Mouse (Mus musculus): Measurements from ENCODE around the gene Evc. TPM values are rescaled to one million over a fixed set of nuclear protein-coding genes. Genes with fewer than 3 reads are reported as not detected.

Evc gene
- total RNA-seq, 2 experiments from 2014 or later, result not detected

- no peak for ATAC-seq (replicated peaks; ENCODE audit: poor library complexity, severe bottlenecking)
These were observed 23.5 kb downstream of the Evc start for GRCm38 (mm10) chr5:37312980-37313722.

DNA sequence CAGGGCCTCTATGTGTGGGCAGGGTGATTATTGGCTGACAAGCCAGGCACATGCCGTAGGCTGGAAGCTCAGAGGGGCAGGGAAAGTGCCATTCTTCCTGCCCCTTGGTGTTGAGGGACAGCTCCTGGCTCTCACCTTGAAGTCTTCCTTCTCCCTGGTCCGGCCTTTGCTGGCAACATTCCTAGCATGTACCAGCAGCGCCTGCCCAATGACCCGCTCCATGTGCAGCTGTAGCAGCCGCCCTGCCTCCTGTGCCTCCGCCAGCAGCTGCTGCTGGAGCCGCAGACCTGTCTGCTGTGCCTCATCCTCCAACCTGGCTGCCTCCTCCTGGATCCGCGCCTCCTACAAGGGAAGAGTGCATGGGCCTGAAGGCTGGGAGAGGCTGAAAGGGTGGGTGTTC is 26.7 kb downstream of the Evc start:
- no peak for ATAC-seq (replicated peaks; ENCODE audit: poor library complexity, severe bottlenecking)

- ATAC-seq (replicated peaks; ENCODE audit: poor library complexity, severe bottlenecking), result no peak; the same call in 1 of the 2 replicates
These were observed 38.3 kb downstream of the Evc start for GRCm38 (mm10) chr5:37298370-37298769.

- ATAC-seq (replicated peaks; ENCODE audit: poor library complexity, severe bottlenecking), result no peak
These were observed 40.0 kb downstream of the Evc start for GRCm38 (mm10) chr5:37296717-37297116.

- no peak for ATAC-seq (replicated peaks; ENCODE audit: poor library complexity, severe bottlenecking)
These were observed 45.7 kb downstream of the Evc start for GRCm38 (mm10) chr5:37290983-37291382.

DNA sequence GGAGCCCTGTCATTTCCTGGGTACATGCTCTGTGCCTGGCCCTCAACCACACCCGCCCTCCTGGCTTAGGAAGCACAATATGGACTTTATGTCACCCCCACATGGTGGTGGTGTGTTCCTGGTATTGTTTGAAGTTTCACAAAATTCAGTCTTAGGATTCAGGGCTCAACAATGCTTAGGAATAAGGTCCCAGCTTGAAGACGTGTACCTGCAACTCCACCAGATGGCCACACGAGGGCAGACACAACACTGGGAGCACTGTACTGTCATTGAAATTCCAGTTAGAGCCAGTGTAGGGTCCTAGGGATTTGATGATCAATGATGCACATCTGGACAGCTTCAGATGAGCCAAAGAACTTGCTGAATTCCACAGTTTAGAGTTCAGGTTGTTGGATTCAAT is 47.5 kb downstream of the Evc start:
- peak; percentile 40; the same call in 1 of the 2 replicates for ATAC-seq (replicated peaks; ENCODE audit: poor library complexity, severe bottlenecking)

DNA sequence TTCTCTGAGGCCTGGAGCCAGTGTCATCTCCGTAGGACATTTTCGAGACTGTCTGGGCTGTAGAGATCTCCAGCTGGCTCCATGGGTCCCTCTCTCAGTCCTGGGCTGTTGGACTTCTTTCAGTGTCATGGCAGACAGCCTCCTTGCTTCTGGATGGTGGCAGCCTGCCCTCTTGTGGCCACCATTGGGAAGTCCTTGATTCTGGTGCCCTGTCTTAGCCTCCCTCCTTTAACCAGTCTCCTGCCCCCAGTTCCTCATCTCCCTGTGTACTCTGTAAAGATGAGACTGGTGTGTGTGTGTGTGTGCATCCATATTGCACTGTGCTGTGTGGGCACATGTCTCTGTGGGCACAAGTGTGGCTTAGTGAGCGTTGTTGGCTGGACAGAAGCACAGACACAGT is 48.3 kb downstream of the Evc start:
- ATAC-seq (replicated peaks; ENCODE audit: poor library complexity, severe bottlenecking), result peak; percentile 37; the same call in 1 of the 2 replicates

- ATAC-seq (replicated peaks; ENCODE audit: poor library complexity, severe bottlenecking), result no peak
These were observed 55.7 kb downstream of the Evc start for GRCm38 (mm10) chr5:37281021-37281420.

DNA sequence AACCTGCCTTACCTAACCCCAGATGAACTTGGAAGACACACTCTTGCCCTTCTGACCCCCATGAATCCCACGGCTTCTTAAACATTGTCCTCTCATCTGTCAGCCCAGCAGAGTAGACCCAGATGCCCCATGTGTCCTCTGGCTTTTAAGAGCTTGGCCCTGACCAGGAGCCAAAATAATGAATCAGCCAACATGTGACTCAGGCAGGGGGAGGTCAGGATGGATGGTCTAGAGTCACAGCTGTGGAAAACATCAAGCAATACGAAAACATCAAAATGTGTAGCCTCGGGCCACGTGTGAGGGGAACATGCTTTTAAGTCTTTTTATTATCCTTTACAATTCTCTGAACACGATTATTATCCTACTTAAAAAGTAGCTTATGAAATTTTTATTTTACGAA is 72.9 kb downstream of the Evc start:
- ATAC-seq (replicated peaks; ENCODE audit: poor library complexity, severe bottlenecking), result no peak

GRCm38 (mm10) chr5:37261734-37262133 is 75.0 kb downstream of the Evc start:
- no peak for ATAC-seq (replicated peaks; ENCODE audit: poor library complexity, severe bottlenecking)

DNA sequence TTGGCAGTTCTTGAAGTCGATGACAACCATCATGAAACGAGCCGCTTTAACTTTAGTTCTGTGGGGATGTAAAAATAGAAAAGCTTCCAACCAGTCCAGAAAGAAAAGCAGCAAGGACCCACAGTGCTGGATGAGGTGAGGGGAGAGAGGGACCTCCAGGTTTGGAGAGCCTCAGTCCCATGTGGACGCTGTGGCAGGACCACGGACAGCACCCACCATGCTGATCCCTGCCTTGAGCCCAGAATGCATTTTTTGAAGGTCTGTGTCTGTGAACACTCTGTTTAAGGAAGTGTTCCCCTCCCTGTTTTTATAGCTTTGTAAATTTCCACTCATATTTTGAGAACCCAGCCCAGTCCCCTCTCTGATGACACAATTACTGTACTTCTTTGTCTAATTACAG is 79.5 kb downstream of the Evc start:
- ATAC-seq (replicated peaks; ENCODE audit: poor library complexity, severe bottlenecking), result no peak

- ATAC-seq (replicated peaks; ENCODE audit: poor library complexity, severe bottlenecking), result no peak
These were observed 79.9 kb downstream of the Evc start for GRCm38 (mm10) chr5:37256823-37257222.

GRCm38 (mm10) chr5:37254523-37254922 is 82.2 kb downstream of the Evc start:
- no peak for ATAC-seq (replicated peaks; ENCODE audit: poor library complexity, severe bottlenecking)

DNA sequence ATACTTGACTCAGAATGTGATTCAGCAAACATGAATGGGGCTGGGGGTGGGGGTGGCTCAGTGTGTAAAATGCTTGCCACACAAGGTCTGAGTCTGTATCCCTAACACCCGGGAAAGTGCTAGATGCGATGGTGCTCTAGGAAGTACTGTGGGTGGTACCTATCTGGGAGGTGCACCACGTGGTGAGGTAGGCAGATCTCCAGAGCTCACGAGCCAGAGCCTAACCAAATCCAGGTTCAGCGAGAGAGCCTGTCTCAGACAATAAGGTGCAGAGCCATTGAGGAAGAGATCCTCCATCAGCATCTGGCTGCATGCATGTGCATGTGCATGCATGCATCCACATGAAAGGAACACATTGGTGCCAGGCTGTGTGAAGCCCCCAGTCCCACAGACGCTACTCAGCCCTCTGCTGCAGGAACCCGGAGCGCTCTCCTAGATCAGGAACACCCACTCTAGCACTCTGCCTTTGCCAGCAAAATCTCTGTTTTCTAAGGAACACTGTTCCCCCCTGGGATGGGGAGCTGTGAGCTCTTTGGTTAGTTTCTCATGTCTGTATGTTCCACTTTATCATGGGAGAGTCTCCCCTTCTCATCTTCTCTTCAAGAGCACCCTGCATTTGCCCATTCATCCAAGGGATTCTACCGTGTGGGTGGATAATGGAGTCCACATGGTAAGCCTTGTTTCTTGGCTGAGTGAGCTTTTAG is 84.4 kb downstream of the Evc start:
- ATAC-seq (replicated peaks; ENCODE audit: poor library complexity, severe bottlenecking), result no peak

GRCm38 (mm10) chr5:37251596-37251995 is 85.1 kb downstream of the Evc start:
- ATAC-seq (replicated peaks; ENCODE audit: poor library complexity, severe bottlenecking), result no peak

DNA sequence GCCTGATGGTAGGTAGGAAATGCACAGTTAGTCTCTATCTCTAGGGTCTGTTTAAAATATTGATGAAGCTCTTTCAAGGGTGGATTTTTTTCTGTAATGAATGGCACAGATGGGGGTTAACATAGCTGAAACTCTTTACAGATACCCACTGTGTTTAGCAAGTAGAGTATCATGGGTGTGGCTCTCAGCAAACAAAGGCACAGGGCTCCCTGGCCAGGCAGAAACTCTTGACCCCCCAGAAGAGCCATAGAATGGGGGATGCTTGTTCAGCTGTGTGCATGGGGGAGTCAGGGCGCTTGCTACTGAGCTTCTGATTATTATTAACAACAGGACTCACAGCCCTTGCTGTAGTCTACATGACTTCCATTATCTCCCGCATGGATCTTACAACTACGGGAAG is 87.8 kb downstream of the Evc start:
- no peak for ATAC-seq (replicated peaks; ENCODE audit: poor library complexity, severe bottlenecking)

DNA sequence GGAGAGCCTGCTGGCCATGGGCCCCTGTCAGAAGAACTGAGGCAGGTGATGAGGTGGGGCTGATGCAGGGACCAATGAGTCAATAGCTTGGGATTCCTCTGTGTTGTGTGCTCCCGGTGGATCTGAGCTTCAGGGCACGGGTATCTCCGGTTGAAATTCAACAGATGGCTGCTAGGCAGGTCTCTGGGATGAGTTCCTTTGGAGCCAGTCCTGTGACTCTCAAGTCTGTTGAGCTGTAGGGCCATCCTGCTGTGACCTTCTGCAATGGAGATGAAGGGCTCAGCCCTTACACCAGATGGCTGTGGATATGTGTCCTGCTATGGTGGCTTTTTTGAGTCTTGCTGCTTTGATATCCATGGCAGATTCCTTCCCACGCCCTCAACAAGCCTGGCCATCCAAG is 89.2 kb downstream of the Evc start:
- ATAC-seq (replicated peaks; ENCODE audit: poor library complexity, severe bottlenecking), result no peak

DNA sequence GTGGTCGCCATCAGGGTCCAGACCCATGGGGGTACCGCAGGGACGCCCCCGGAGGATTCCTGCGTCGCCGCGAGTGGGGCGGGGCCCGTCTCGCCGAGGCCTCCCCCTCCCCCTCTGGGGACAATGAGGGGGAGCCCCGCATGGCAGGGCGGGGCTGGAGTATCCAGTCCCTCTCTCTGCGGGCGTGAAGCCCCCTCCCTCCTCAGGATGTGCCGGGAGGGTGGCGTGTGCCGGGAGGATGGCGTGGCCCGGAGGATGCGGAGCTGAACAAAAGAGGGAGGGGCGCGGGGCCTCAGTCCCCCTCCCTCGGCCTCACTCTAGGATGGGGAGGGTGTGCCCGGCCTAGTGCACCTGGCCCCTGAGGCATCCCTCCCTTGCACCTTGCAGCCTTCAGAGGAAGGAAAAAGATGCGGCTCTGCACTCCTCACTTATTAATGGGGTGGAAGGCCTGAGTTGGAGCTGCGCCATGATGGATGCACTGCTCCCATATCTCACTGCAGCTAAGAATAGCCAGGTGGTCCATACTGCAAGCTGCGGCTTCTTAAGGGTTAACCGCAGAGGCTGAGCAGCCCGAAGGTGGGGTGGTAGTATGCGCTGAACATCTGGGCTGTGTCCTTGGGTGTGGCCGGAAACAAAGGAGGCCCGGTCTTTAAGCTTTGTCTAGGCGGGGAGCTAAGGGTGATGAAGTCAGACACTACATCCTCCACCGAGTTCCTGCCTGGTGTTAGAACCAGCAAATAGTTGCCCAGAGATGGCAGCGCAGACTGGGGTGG is 90.4 kb downstream of the Evc start:
- ATAC-seq (replicated peaks; ENCODE audit: poor library complexity, severe bottlenecking), result no peak

DNA sequence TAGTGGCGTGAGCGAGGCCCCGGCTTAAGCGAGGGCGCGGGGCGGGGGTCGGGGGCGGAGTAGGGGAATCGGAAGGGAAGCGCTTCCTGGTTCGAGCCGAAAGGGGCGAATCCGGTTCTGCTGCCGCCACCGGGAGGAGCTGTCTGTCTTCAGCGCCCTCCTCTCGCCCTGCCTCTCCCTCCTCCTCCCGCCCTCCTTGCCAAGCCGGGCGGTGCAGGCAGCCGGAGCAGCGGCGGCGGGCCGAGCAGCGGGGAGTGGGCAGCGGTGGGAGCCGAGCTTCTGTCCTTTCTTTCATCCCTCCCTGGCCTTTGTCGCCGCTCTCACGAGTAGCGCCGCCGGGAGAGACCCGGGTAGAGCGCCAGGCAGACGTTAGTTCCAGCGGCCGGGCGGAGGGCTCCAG is 91.0 kb downstream of the Evc start:
- no peak for ATAC-seq (replicated peaks; ENCODE audit: poor library complexity, severe bottlenecking)

GRCm38 (mm10) chr5:37244666-37245242 is 91.9 kb downstream of the Evc start:
- ATAC-seq (replicated peaks; ENCODE audit: poor library complexity, severe bottlenecking), result no peak

DNA sequence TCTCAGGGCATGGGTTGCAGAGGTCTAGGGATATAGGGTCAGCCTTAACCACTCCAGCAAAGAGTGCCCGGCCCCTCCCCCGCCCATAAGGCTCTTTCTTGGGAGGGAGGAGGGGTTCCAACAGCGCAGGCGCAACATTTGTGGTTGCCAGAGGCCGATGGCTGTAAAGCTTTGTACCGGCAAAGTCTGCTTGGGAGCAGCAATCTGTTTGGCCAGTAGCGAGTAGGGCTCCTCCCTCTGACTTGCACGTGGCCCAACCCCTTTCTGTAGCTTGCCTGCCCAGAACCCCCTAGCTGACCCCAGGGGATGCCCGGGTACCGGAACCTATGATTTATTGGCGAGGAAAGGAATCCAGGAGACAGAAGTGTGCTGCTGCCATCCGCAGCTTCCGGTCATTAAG is 92.5 kb downstream of the Evc start:
- ATAC-seq (replicated peaks; ENCODE audit: poor library complexity, severe bottlenecking), result no peak
